ENCODE assay signal across 18 mouse cellular contexts in the genomic region with DNA sequence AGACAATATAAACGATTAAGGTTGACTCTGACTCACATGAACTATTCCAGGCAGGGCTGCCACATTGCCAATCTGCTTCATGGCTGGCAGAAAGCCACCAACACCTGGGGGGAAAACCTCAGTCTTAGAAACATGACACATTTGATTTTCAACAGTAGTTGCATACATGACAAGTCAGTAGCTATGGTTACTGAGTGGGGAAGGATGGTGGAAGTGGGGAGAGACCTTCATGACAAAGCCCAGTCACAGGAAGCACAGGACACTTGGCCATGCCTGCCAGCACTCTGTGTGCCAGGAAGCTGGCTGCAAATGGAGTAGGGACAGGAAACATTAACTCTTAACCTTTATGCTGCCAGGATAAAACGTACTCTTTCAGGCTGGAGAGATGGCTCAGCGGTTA. TPM values are rescaled to one million over a fixed set of nuclear protein-coding genes. Genes with fewer than 3 reads are reported as not detected.
DNase-seq lines count a peak whose midpoint lies in the region; ATAC-seq and TF ChIP-seq lines count a peak whose summit lies in the region.
"Had no signal": no experiment of that assay in that cellular context is flagged by ENCODE, and none has a peak within 500 bp of the region (broad histone marks: within the 10 kb centered on the region; RNA-seq: fewer than 3 reads in every experiment).

No protein-coding gene starts in this region.

- no peak for TF ChIP-seq CTCF in lung, postnatal 0 days (IDR thresholded peaks at IDR 0.05)
- no peak for TF ChIP-seq CTCF in lung, adult 2 months (IDR thresholded peaks at IDR 0.05; ENCODE audit: insufficient read depth, low read length)

- no peak for TF ChIP-seq POLR2A in lung, adult 2 months (IDR thresholded peaks at IDR 0.05; ENCODE audit: borderline replicate concordance, extremely low read depth, low read depth, low read length)

- peaks cover 9% of the 10 kb centered on the region; the same call in 1 of the 2 replicates for H3K4me1 ChIP-seq in lung, postnatal 0 days (ENCODE audit: insufficient read depth, low read depth, low read length)
- H3K4me1 ChIP-seq in lung, adult 2 months (ENCODE audit: control insufficient read depth, insufficient read depth, low read length) = peaks cover 3% of the 10 kb centered on the region; the same call in 1 of the 2 replicates

- ATAC-seq in lung, postnatal 0 days = peak; percentile 62

- no peaks in the 10 kb centered on the region for H3K9me3 ChIP-seq in lung, postnatal 0 days (ENCODE audit: low read length)
- H3K9me3 ChIP-seq: G1E; liver, embryonic 15.5 days; megakaryocyte, embryonic 14.5 days had no signal

- H3K4me3 ChIP-seq in lung, postnatal 0 days (ENCODE audit: low read depth, low read length) = no peak overlapping the region
- H3K4me3 ChIP-seq in lung, adult 2 months (replicated peaks; ENCODE audit: extremely low read depth, low read depth, low read length) = no peak overlapping the region
- H3K4me3 ChIP-seq: erythroblast, embryonic 14.5 days; liver, embryonic 15.5 days; megakaryocyte, embryonic 14.5 days had no signal

- peak; percentile 43 for TF ChIP-seq EP300 in lung, postnatal 0 days (IDR thresholded peaks at IDR 0.05)

- no peak overlapping the region for H3K4me2 ChIP-seq in lung, postnatal 0 days (replicated peaks; ENCODE audit: low read depth, low read length)
- H3K4me2 ChIP-seq: liver, embryonic 15.5 days had no signal

- H3K27me3 ChIP-seq in lung, postnatal 0 days (replicated peaks; ENCODE audit: insufficient read depth, low read length) = no peaks in the 10 kb centered on the region
- H3K27me3 ChIP-seq: liver, embryonic 15.5 days; megakaryocyte, embryonic 14.5 days had no signal

- H3K9ac ChIP-seq in lung, postnatal 0 days (replicated peaks; ENCODE audit: low read depth) = no peak overlapping the region
- H3K9ac ChIP-seq: liver, embryonic 15.5 days had no signal

- DNase-seq in adrenal gland, postnatal 10 days = peak; percentile 23
- DNase-seq in adrenal gland, adult 18-20 months (ENCODE audit: low spot score in 2 of 2) = no peak
- DNase-seq in lung, postnatal 0 days (ENCODE audit: low spot score) = peak; percentile 65
- no peak for DNase-seq in lung, adult 2 months
- DNase-seq in kidney, adult 8-10 months = peak; percentile 36 to 39
- DNase-seq in lung, postnatal 4 days = peak; percentile 24 to 51
- DNase-seq in frontal cortex, postnatal 36 days (ENCODE audit: low spot score in 2 of 2) = no peak
- DNase-seq in thymus, postnatal 36 days = no peak
- DNase-seq: embryo, embryonic 11 days; layer of hippocampus, adult 9-11 months; left cerebral cortex, postnatal 4 days; thymus, adult 2 months had no signal

- peaks cover 15% of the 10 kb centered on the region; the same call in 1 of the 2 replicates for H3K36me3 ChIP-seq in lung, postnatal 0 days (ENCODE audit: insufficient read depth, low read length)

- 42% methylated on average over 3 of the region's 3 CpGs for WGBS in lung, postnatal 0 days
- 33% methylated on average over 3 of the region's 3 CpGs for WGBS in lung, adult 2 months

- 0 out of 2 replicates have a peak overlapping the region, but pooled peaks have one; percentile 10 for H3K27ac ChIP-seq in lung, postnatal 0 days (ENCODE audit: low read length)
- H3K27ac ChIP-seq: liver, embryonic 15.5 days had no signal

RNA-seq across cellular contexts. Expression of a gene that starts 4.2 kb away (rescaled TPM):
- total RNA-seq in adrenal gland, postnatal 10 days (2021) = 100 to 1,000 TPM; 114 to 123 TPM
- total RNA-seq in adrenal gland, adult 18-20 months (2021) = 100 to 1,000 TPM; 114 to 123 TPM
- polyA plus RNA-seq in lung, postnatal 0 days (2015; fragmentation: Nextera tagmentation; extraction: Ambion mirVana) = 99.9 and 100 TPM in 2 replicates
- polyA plus RNA-seq in lung, adult 2 months (2012; rRNA removed) = 41.2 and 66.0 TPM in 2 replicates

RNA-seq across cellular contexts. Expression of a gene that starts 25.9 kb away (rescaled TPM):
- total RNA-seq in adrenal gland, postnatal 10 days (2021) = under 1 TPM in 1 of 2 experiments, not detected in 1; 0.15 TPM
- not detected for total RNA-seq in adrenal gland, adult 18-20 months (2021)
- polyA plus RNA-seq in lung, postnatal 0 days (2015; fragmentation: Nextera tagmentation; extraction: Ambion mirVana) = 0.06 and 0.27 TPM in 2 replicates
- polyA plus RNA-seq in lung, adult 2 months (2012; rRNA removed) = 0.07 and 0.24 TPM in 2 replicates
- total RNA-seq: gastrocnemius, postnatal 4 days; left cerebral cortex, postnatal 4 days had no signal
- polyA plus RNA-seq: erythroblast, embryonic 14.5 days; G1E; heart, postnatal 0 days; liver, embryonic 15.5 days; thymus, adult 2 months had no signal

RNA-seq across cellular contexts. Expression of a gene that starts 36.5 kb away (rescaled TPM):
- 10 to 100 TPM; 14.4 to 14.6 TPM for total RNA-seq in adrenal gland, postnatal 10 days (2021)
- 10 to 100 TPM; 13.4 to 14.5 TPM for total RNA-seq in adrenal gland, adult 18-20 months (2021)
- polyA plus RNA-seq in lung, postnatal 0 days (2015; fragmentation: Nextera tagmentation; extraction: Ambion mirVana) = 6.5 and 6.7 TPM in 2 replicates
- polyA plus RNA-seq in lung, adult 2 months (2012; rRNA removed) = 20.9 and 22.0 TPM in 2 replicates

RNA-seq across cellular contexts. Expression of a gene that starts 58.3 kb away (rescaled TPM):
- total RNA-seq in adrenal gland, postnatal 10 days (2021) = under 1 TPM; 0.12 to 0.15 TPM
- 1 to 10 TPM in 1 of 2 experiments, not detected in 1; 1.1 TPM for total RNA-seq in adrenal gland, adult 18-20 months (2021)
- polyA plus RNA-seq in lung, postnatal 0 days (2015; fragmentation: Nextera tagmentation; extraction: Ambion mirVana) = 0.14 and 0.15 TPM in 2 replicates
- polyA plus RNA-seq in lung, adult 2 months (2012; rRNA removed) = 2.9 TPM in 1 of 2 replicates, not detected in the other
- total RNA-seq: G1E; gastrocnemius, postnatal 4 days; left cerebral cortex, postnatal 4 days had no signal
- polyA plus RNA-seq: erythroblast, embryonic 14.5 days; G1E; heart, postnatal 0 days had no signal

Comparison
In these comparisons a context has a peak if more than half of its experiments do, and no peak if none do; other contexts are left out.
1. DNase-seq: peak in adrenal gland, postnatal 10 days (single experiment), lung, postnatal 0 days (single experiment), kidney, adult 8-10 months (2 of 2) and lung, postnatal 4 days (2 of 2); none in adrenal gland, adult 18-20 months (0 of 2), lung, adult 2 months (single experiment), frontal cortex, postnatal 36 days (0 of 2) and thymus, postnatal 36 days (0 of 2).